Mouse (Mus musculus): Measurements from ENCODE around the gene Mmp17. TPM values are rescaled to one million over a fixed set of nuclear protein-coding genes. Genes with fewer than 3 reads are reported as not detected.

Gene Mmp17
- polyA plus RNA-seq, 1 experiment from 2014 or later = 1.4 TPM

Other genes starting within 250 kb of the Mmp17 start
- gene Sfswap, start 82.9 kb upstream of the Mmp17 start, polyA plus RNA-seq (2015; fragmentation: Nextera tagmentation; extraction: Ambion mirVana) = 37.8 and 41.0 TPM in 2 replicates
- gene Zfp11, start 85.9 kb downstream of the Mmp17 start, polyA plus RNA-seq (2015; fragmentation: Nextera tagmentation; extraction: Ambion mirVana) = 4.5 and 5.0 TPM in 2 replicates
- gene Sept14, start 124.3 kb downstream of the Mmp17 start, polyA plus RNA-seq (2015; fragmentation: Nextera tagmentation; extraction: Ambion mirVana) = not detected in 2 replicates
- 179 and 184 TPM in 2 replicates for gene Mrps17, start 131.3 kb downstream of the Mmp17 start, polyA plus RNA-seq (2015; fragmentation: Nextera tagmentation; extraction: Ambion mirVana)
- gene Nipsnap2, start 140.9 kb downstream of the Mmp17 start, polyA plus RNA-seq (2015; fragmentation: Nextera tagmentation; extraction: Ambion mirVana) = 109 and 131 TPM in 2 replicates
- 35.5 and 38.1 TPM in 2 replicates for gene Psph, start 203.3 kb downstream of the Mmp17 start, polyA plus RNA-seq (2015; fragmentation: Nextera tagmentation; extraction: Ambion mirVana)